Mouse (Mus musculus): Measurements from ENCODE around the gene Wnt7a. TPM values are rescaled to one million over a fixed set of nuclear protein-coding genes. Genes with fewer than 3 reads are reported as not detected.
A peak's percentile ranks its signal among the peaks of the same experiment; 100 is the strongest.

The Wnt7a gene
- total RNA-seq, 2 experiments from 2014 or later = 18.0 to 25.3 TPM

DNA sequence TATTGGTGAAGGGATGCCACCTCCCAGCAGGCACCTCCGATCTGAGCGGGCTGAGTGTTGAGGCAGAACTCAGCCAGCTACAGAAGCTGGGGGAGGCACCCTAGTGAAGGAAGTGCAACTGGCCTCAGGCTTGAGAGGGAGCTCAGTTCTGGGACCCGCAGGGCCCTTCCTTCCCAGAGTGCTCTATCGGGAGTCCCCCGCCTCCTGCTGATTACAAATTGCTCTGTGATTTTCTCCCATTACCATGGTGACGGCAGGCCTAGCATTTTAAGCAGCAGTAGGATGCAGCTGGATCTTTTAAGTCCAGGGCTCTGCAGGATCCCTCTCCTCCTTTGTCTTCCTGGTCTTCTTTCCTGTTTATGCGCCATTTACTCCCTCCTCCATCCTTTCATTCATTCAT lies 63.4 kb downstream of the Wnt7a start:
- Histone ChIP-seq H3K4me3 (no peak overlapping the region), H3K27ac (peak overlapping the region; percentile 81)
- no peak for TF ChIP-seq CTCF (conservative IDR thresholded peaks at IDR 0.05)
- DNase-seq (ENCODE audit: low spot score in 2 of 2) = peak; percentile 37 to 72

DNA sequence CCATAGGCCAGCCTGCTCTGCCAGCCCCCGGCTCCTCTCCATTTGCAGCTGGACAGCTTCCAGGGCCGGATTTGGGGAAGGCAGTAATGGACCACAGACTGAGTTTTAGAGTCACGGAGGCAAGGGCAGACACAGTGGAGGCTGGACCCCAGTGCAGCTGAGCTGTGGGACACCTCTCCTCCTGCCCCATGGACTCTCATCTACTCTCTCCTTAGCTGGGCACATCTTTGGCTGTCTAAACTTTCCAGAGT lies 64.3 kb downstream of the Wnt7a start:
- no peak for TF ChIP-seq CTCF (conservative IDR thresholded peaks at IDR 0.05)
- H3K27ac ChIP-seq = peak overlapping the region; percentile 81
- DNase-seq (ENCODE audit: low spot score in 2 of 2) = no peak
- no peak overlapping the region for H3K4me3 ChIP-seq

DNA sequence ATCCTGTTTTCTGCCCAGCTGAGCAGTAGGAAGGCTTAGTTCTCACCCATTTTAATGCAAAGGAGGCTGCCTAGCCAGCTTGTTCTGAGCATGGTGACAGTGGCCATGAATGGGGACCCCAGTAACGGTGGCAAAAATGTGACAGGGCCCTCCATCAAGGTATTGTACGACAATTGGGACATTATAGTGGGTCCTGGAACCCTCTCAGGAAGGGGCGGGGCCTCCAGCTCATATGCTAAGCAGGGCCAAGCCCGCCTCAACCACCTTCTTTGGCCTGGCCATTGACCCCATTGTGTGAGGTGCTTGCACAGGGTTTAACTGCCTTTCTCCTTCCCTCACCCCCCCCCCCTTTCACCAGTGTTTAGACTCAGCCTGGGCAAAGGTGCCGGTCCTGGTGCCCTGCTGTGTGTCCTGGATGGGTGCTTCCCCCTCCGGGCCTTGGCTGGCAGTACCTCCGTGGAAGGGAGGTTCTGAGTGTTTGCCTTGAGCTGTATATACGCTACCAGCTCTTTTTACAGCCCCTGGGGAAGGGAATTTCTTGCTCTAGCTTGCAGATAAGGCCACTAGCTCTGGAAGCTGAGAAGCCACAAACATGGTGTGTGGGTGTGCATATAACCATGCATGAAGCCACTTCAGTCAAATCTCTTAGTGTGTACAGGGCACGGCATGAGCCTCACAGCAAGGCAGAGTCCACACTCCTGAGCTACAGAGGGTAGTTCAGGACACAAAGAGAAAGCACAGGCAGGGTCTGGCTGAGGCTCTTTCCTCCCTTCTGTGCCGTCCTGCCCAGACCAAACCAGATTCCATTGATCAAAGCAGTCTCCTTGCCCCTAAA lies 64.9 kb downstream of the Wnt7a start:
- no peak for TF ChIP-seq CTCF (conservative IDR thresholded peaks at IDR 0.05)
- H3K27ac ChIP-seq = peak overlapping the region; percentile 81
- DNase-seq (ENCODE audit: low spot score in 2 of 2) = peak in 1 of 2 experiments; percentile 36
- no peak overlapping the region for H3K4me3 ChIP-seq

DNA sequence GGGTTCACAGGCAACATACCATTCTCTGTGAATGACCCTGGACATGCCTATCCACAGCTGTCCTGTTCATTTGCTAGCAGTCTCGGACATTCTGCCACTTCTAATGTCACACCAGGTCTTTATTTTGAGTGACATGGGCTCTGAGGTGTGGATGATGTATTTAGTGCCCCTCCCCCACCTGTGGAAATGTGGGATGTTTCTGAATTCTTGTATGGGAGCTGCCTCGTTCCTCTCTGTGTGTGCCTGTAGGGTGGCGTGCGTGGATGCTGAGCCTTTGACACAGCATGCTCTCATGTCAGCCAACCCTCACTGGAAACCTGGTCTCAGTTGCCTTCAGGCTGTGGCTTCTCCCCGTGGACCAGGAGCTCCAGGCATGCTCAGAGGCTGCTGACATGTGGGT lies 66.1 kb downstream of the Wnt7a start:
- H3K27ac ChIP-seq = peak overlapping the region; percentile 81; the same call in 1 of the 2 replicates
- DNase-seq (ENCODE audit: low spot score in 2 of 2) = no peak
- no peak for TF ChIP-seq CTCF (conservative IDR thresholded peaks at IDR 0.05)
- no peak overlapping the region for H3K4me3 ChIP-seq

DNA sequence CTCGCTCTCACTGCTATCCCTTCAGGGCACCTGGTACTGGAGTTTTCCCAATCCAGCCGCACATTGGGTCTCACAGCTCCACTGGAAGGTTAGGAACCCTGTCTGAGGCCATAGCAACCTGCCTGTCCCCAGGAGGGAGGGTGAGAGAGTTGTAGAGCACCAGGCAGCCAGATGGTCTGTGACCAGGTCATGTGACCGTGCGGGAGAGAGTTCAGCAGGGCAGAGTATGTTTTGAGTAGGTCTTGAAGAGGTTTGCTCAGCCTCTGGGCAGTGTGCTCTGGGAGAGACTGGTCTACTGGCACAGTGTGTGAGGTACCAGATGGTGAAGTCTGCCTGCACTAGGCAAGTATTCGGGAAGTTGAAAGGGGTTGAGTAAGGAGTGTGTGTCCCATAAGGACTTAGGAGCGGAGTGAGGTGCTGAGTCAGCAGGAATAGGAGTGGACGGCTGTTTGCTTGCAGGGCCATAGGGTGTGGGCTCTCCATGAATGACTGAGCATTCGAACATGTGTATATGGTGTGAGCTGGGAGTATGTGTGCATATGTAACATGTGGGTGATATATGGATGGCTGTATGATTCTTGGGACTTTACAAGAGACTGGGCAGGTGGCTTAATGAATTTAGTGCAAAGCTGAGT lies 71.4 kb downstream of the Wnt7a start:
- TF ChIP-seq CTCF (conservative IDR thresholded peaks at IDR 0.05) = no peak
- Histone ChIP-seq H3K4me3 (no peak overlapping the region), H3K27ac (no peak overlapping the region)
- no peak for DNase-seq (ENCODE audit: low spot score in 2 of 2)

DNA sequence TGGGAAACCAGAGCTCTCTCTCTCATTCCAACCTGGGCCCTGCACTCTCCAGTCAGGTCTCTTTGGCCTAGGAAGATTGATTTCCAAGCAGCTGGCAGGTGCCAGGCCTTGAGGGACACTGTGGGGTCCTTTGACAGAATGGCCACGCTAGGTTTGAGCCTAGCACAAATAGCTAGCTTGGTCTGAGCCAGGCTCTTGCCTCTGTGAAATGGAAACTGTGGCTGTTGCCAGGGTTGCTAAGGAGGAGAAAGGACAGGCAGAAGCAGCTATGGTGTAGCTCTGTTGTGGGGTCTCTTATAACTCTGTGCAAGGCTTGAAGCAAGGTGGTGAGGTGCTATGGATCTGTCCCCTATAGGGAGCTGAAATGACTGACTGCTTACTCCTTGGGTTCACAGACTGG lies 75.7 kb downstream of the Wnt7a start:
- DNase-seq (ENCODE audit: low spot score in 2 of 2) = no peak
- no peak overlapping the region for H3K4me3 ChIP-seq
- H3K27ac ChIP-seq = no peak overlapping the region
- no peak for TF ChIP-seq CTCF (conservative IDR thresholded peaks at IDR 0.05)

DNA sequence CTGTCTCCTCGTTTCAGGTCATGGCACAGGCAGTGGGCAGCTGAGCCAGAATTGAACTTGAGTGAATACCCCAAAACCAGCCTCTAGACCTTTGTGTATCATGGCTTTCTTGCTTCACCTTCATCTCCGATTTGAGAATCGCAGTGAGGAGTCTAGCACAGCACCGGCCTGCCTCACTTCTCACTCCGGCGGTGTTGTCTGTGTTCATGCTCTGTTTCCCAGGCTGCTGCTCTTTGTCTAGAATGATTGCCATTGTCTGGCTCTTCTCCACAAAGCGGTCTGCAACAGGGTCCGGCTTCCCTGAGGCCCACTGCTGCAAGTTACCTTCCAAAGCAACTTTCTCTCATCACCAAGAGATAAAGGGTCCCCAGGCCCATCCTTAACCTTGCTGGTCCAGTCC lies 79.3 kb downstream of the Wnt7a start:
- no peak for TF ChIP-seq CTCF (conservative IDR thresholded peaks at IDR 0.05)

DNA sequence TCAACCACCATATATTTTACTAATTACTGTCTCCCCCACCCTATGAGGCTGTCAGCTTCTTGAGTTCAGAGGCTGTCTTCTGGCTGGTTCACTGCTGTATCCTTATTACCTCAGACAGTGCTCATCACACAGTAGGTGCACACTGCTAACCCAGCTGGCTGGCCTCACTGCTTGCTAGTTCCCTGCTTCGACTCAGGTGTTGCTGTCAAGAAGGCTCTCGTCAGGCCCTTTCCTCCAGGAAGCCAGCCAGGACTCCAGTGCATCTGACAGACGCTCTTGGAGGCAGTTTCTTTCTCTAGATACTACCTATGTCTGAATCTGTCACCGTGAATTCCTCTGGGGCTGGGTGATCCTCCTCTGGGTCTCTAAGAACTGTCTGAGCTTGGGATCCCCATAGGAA lies 85.6 kb downstream of the Wnt7a start:
- DNase-seq (ENCODE audit: low spot score in 2 of 2) = no peak
- H3K27ac ChIP-seq = no peak overlapping the region
- no peak for TF ChIP-seq CTCF (conservative IDR thresholded peaks at IDR 0.05)
- H3K4me3 ChIP-seq = no peak overlapping the region

More for the DNA sequence above, 79.3 kb downstream of the Wnt7a start:
- no peak overlapping the region for H3K27ac ChIP-seq
- no peak for DNase-seq (ENCODE audit: low spot score in 2 of 2)
- H3K4me3 ChIP-seq = no peak overlapping the region

DNA sequence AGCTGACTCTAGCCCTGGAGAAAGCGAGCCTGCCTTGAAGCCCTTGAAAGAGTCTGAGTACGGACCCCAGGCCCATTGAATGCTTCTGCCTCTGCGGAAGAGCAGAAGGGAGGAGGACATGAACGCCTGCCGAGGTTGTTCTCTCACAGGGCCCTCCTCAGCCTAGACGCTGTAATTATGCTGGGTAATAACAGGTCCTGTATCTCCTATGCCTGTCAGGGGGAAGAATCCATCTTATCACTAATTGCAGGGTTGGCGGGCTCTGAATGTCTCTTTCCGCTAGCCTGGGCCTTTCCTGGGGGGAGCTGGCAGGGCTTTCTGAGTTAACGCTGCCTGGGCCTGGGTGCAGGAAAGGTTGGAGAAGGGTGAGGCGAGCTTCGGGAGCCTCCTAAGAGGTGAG lies 86.4 kb downstream of the Wnt7a start:
- DNase-seq (ENCODE audit: low spot score in 2 of 2) = no peak
- no peak for TF ChIP-seq CTCF (conservative IDR thresholded peaks at IDR 0.05)
- Histone ChIP-seq H3K27ac (no peak overlapping the region), H3K4me3 (no peak overlapping the region)

DNA sequence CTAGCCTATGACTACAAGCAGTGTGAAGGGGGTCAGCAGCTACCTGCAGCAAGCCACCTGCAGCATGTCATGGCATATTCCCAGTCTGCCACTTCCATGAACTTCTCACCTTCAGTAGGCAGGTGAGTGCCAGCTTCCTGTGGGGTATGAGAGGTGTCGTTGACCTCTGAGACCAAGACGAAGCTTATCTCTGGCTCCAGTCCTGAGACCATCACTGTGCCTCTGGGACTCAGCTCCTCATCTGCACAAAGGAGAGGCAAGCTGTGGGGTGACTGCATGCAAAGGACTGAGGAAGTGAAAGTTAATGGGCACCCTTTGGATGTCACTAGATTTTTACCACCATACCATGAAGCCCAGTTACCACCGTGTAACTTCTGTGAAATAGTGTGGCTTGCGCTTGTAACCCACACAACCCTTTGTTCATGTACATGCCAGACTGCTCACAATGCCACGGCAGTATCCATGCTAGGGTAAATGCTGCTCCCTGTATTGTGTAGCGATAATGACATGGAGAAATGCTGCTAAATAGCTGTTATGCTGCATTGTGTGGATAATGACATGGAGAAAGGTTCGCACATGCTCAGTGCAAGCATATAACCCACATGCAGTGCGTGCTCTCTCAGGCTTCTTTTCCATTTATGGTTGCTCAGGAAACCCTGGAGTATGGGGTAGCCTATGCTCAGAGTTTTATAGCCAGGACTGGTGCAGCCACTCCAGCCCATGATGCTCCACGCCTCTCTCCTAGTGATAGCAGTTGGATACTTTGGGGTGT lies 89.0 kb downstream of the Wnt7a start:
- DNase-seq (ENCODE audit: low spot score in 2 of 2) = no peak
- no peak for TF ChIP-seq CTCF (conservative IDR thresholded peaks at IDR 0.05)
- H3K27ac ChIP-seq = no peak overlapping the region

More for the DNA sequence above, 89.0 kb downstream of the Wnt7a start:
- H3K4me3 ChIP-seq = no peak overlapping the region

Other genes starting within 250 kb of the Wnt7a start
- 10 to 100 TPM in 1 of 2 experiments, 1 to 10 TPM in 1; 8.1 to 10.8 TPM for gene Fbln2, start 198.9 kb downstream of the Wnt7a start, total RNA-seq (2021)
- 10 to 100 TPM; 19.3 to 21.8 TPM for gene Chchd4, start 62.2 kb upstream of the Wnt7a start, total RNA-seq (2021)
- 10 to 100 TPM; 28.3 to 28.7 TPM for gene Tmem43, start 62.3 kb upstream of the Wnt7a start, total RNA-seq (2021)
- gene Xpc, start 104.5 kb upstream of the Wnt7a start, total RNA-seq (2021) = 10 to 100 TPM; 12.2 to 14.0 TPM
- gene Lsm3, start 104.6 kb upstream of the Wnt7a start, total RNA-seq (2021) = 10 to 100 TPM; 35.0 to 36.9 TPM

Data from layer of hippocampus, adult 2 months (tissue).